Mouse (Mus musculus) C2C12 (cell line): ENCODE results near the gene Enthd1. TPM values are rescaled to one million over a fixed set of nuclear protein-coding genes. Genes with fewer than 3 reads are reported as not detected.
"Not testable (repeated sequence)": the region's sequence is repeated elsewhere in the genome, so short reads cannot be mapped to it uniquely, and the experiment has no call there.

Experiments
- H3K27me3 ChIP-seq: one replicate; pipeline ENCODE4 v1.6.1; 2011; ENCODE audit not compliant: control insufficient read depth, insufficient read depth, insufficient read length
- H3K36me3 ChIP-seq: one replicate; pipeline ENCODE4 v1.6.1; 2011; ENCODE audit not compliant: control insufficient read depth, insufficient read depth
- H3K4me3 ChIP-seq: one replicate; pipeline ENCODE4 v1.5.1; 2011; ENCODE audit warnings: mild to moderate bottlenecking, control low read depth; ENCODE audit not compliant: poor library complexity, insufficient read depth, severe bottlenecking
- H3K79me2 ChIP-seq: one replicate; pipeline ENCODE4 v1.6.1; 2011; ENCODE audit not compliant: control insufficient read depth, insufficient read depth
- H3K79me3 ChIP-seq: one replicate; pipeline ENCODE4 v1.6.1; 2011; ENCODE audit warnings: low read depth, control low read depth
- H3ac ChIP-seq: one replicate; pipeline ENCODE3; 2011; ENCODE audit warnings: low read depth; ENCODE audit not compliant: control insufficient read depth, insufficient read length
- CEBPB ChIP-seq: IDR thresholded peaks from one replicate; pipeline ENCODE4 v1.6.1; 2011; ENCODE audit warnings: low read depth, mild to moderate bottlenecking, control low read depth, moderate library complexity
- CTCF ChIP-seq: IDR thresholded peaks from one replicate; pipeline ENCODE4 v1.5.1; 2011; ENCODE audit not compliant: control insufficient read depth, insufficient read depth, insufficient read length
- FOSL1 ChIP-seq: IDR thresholded peaks from one replicate; pipeline ENCODE4 v1.8.0; 2011; ENCODE audit warnings: mild to moderate bottlenecking, low read length; ENCODE audit not compliant: poor library complexity, insufficient read depth, severe bottlenecking
- MAX ChIP-seq: IDR thresholded peaks from one replicate; pipeline ENCODE4 v1.6.1; 2011; ENCODE audit warnings: mild to moderate bottlenecking, control low read depth
- MYOD1 ChIP-seq: IDR thresholded peaks from one replicate; pipeline ENCODE4 v1.6.1; 2011; ENCODE audit warnings: low read depth; ENCODE audit not compliant: control insufficient read depth, insufficient read length
- MYOG ChIP-seq: IDR thresholded peaks from one replicate; pipeline ENCODE4 v1.6.1; 2011; ENCODE audit not compliant: control insufficient read depth, insufficient read length; ENCODE audit errors: extremely low read depth
- USF1 ChIP-seq: IDR thresholded peaks from one replicate; pipeline ENCODE4 v1.6.1; 2011; ENCODE audit warnings: low read depth, mild to moderate bottlenecking, control low read depth, moderate library complexity
- polyA plus RNA-seq: library from polyadenylated mRNA; unstranded; fragments of >200 nt; fragmentation: generic; extraction: Trizol; gene quantifications from one replicate; pipeline ENCODE4 v1.2.1, GENCODE M21; 2012; ENCODE audit warnings: missing spikeins

The Enthd1 gene
- polyA plus RNA-seq, 1 experiment, result 0.02 TPM

GRCm38 (mm10) chr15:80592737-80593136 lies 27.8 kb upstream of the Enthd1 start:
- Histone ChIP-seq H3K36me3 (no peaks in the 10 kb centered on the region), H3K4me3 (no peak overlapping the region), H3K27me3 (peaks cover 31% of the 10 kb centered on the region), H3K79me2 (no peaks in the 10 kb centered on the region), H3K79me3 (no peaks in the 10 kb centered on the region), H3ac (no peak overlapping the region)
- no peak for TF ChIP-seq MYOG
- TF ChIP-seq MAX, result no peak
- TF ChIP-seq MYOD1, result no peak
- no peak for TF ChIP-seq CTCF
- no peak for TF ChIP-seq FOSL1
- no peak for TF ChIP-seq USF1
- TF ChIP-seq CEBPB, result no peak

GRCm38 (mm10) chr15:80590641-80591040 lies 25.7 kb upstream of the Enthd1 start:
- no peak overlapping the region for H3ac ChIP-seq
- H3K79me2 ChIP-seq, result no peaks in the 10 kb centered on the region
- H3K27me3 ChIP-seq, result peaks cover 31% of the 10 kb centered on the region
- no peaks in the 10 kb centered on the region for H3K79me3 ChIP-seq
- no peaks in the 10 kb centered on the region for H3K36me3 ChIP-seq
- no peak overlapping the region for H3K4me3 ChIP-seq
- TF ChIP-seq MYOG (no peak), MYOD1 (no peak), FOSL1 (no peak), USF1 (no peak), CTCF (no peak), CEBPB (no peak), MAX (no peak)

- no peaks in the 10 kb centered on the region for H3K79me3 ChIP-seq
- no peak overlapping the region for H3K4me3 ChIP-seq
- no peak overlapping the region for H3ac ChIP-seq
- no peaks in the 10 kb centered on the region for H3K36me3 ChIP-seq
- peaks cover 16% of the 10 kb centered on the region for H3K27me3 ChIP-seq
- no peak for TF ChIP-seq MYOG
- TF ChIP-seq MYOD1, result no peak
- no peak for TF ChIP-seq USF1
- TF ChIP-seq CEBPB, result no peak
- no peak for TF ChIP-seq FOSL1
- no peak for TF ChIP-seq CTCF
- TF ChIP-seq MAX, result no peak
- H3K79me2 ChIP-seq, result no peaks in the 10 kb centered on the region
Measured at GRCm38 (mm10) chr15:80586296-80586695, 21.3 kb upstream of the Enthd1 start.

- H3K79me2 ChIP-seq, result no peaks in the 10 kb centered on the region
- H3K4me3 ChIP-seq, result no peak overlapping the region
- no peaks in the 10 kb centered on the region for H3K79me3 ChIP-seq
- no peaks in the 10 kb centered on the region for H3K27me3 ChIP-seq
- H3ac ChIP-seq, result no peak overlapping the region
- TF ChIP-seq MAX (peak; percentile 44), FOSL1 (peak; percentile 69), CEBPB (peak; percentile 14), MYOG (no peak), MYOD1 (peak; percentile 92), USF1 (no peak)
- H3K36me3 ChIP-seq, result no peaks in the 10 kb centered on the region
Measured at GRCm38 (mm10) chr15:80582581-80583495, 17.9 kb upstream of the Enthd1 start.

GRCm38 (mm10) chr15:80580585-80580984 lies 15.6 kb upstream of the Enthd1 start:
- not testable (repeated sequence) for H3K79me2 ChIP-seq, H3K79me3 ChIP-seq, H3K27me3 ChIP-seq, H3K4me3 ChIP-seq, H3ac ChIP-seq, H3K36me3 ChIP-seq

GRCm38 (mm10) chr15:80579121-80579520 lies 14.2 kb upstream of the Enthd1 start:
- Histone ChIP-seq H3ac (no peak overlapping the region), H3K79me2 (no peaks in the 10 kb centered on the region), H3K79me3 (no peaks in the 10 kb centered on the region), H3K36me3 (no peaks in the 10 kb centered on the region), H3K27me3 (peaks cover 5% of the 10 kb centered on the region), H3K4me3 (no peak overlapping the region)
- TF ChIP-seq USF1 (no peak), CTCF (no peak), MYOD1 (no peak), MYOG (no peak), FOSL1 (no peak), CEBPB (no peak), MAX (no peak)
